Mouse (Mus musculus) embryonic fibroblast, embryonic 13.5 days (primary cell): Measurements from ENCODE around the gene Trappc3.

Source experiments
- CTCF ChIP-seq: IDR thresholded peaks from 2 replicates; pipeline ENCODE4 v1.5.1; 2011; ENCODE audit warnings: mild to moderate bottlenecking, control low read depth, low read length, moderate library complexity, borderline replicate concordance; ENCODE audit not compliant: insufficient read depth
- POLR2A ChIP-seq: IDR thresholded peaks from 2 replicates; pipeline ENCODE4 v1.6.1; 2011; ENCODE audit warnings: low read depth, mild to moderate bottlenecking, control low read depth, low read length, moderate library complexity

DNA sequence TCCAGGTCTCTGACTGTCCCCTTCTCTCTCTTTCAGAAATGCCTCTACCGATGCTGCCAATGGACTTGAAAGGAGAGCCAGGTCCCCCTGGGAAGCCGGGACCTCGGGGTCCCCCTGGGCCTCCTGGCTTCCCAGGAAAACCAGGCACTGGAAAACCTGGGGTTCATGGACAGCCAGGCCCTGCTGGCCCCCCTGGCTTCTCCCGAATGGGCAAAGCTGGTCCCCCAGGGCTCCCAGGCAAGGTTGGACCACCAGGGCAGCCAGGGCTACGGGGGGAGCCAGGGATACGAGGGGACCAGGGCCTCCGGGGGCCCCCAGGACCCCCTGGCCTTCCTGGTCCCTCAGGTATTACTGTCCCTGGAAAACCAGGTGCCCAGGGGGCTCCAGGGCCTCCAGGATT is 48.2 kb downstream of the Trappc3 start:
- TF ChIP-seq CTCF (no peak), POLR2A (no peak)
